Mouse (Mus musculus) kidney, postnatal 36 days (tissue): ENCODE data around the gene Akr1e1.
"Not testable (repeated sequence)": the region's sequence is repeated elsewhere in the genome, so short reads cannot be mapped to it uniquely, and the experiment has no call there.

Experiments used
- DNase-seq, 2 experiments: peaks; one replicate each; pipeline ENCODE4 v3.0.0; 2021 to 2022; ENCODE audit warnings: mixed read lengths in 2 of 2

Gene Akr1e1

DNA sequence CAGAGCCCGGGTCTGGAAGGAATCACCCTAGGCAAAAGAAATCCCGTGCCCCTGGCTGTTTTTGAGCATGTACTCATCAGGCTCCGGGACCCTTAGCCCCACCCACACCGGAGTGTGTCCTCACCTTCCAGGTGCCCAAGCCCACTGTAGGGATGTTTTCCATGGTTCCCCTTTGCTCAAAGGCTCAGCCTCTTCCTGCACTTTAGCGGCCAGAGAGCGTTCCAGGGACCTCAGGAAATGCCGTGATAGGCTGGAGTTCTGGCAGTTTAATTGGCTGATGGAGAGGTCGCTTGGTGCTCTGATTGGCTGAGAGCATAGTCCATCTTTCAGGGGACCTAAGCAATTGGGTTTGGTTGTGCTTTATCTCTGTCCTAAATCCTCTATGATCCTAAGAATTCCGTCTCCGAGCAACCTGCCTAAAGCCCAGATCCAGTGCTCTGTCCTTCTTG, at the start of gene Akr1e1:
Gene Akr1e1, minus strand, starts transcription at position 214 of the 449 bp plus-strand sequence.
- DNase-seq, result peak; percentile 89 to 96

DNA sequence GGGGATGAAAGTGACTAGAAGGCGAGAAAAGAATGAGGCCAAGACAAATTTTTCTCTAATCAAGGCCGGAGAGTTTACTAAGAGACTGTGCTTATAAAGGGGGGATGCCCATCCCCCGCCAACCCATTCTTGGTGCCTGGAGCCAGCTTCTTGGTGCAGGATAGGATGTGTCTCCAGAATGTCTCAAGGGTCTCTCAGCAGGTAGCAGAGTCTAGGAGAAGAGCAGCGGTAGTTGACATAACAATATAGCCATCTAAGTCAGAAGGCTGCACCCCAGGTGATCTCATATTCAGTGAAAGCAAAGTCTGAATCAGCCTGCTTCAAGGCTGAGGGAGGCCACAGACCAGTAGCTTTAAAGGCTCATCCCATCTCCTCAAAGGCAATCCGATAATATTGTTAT, 49.4 kb upstream of the Akr1e1 start:
- no peak for DNase-seq

DNA sequence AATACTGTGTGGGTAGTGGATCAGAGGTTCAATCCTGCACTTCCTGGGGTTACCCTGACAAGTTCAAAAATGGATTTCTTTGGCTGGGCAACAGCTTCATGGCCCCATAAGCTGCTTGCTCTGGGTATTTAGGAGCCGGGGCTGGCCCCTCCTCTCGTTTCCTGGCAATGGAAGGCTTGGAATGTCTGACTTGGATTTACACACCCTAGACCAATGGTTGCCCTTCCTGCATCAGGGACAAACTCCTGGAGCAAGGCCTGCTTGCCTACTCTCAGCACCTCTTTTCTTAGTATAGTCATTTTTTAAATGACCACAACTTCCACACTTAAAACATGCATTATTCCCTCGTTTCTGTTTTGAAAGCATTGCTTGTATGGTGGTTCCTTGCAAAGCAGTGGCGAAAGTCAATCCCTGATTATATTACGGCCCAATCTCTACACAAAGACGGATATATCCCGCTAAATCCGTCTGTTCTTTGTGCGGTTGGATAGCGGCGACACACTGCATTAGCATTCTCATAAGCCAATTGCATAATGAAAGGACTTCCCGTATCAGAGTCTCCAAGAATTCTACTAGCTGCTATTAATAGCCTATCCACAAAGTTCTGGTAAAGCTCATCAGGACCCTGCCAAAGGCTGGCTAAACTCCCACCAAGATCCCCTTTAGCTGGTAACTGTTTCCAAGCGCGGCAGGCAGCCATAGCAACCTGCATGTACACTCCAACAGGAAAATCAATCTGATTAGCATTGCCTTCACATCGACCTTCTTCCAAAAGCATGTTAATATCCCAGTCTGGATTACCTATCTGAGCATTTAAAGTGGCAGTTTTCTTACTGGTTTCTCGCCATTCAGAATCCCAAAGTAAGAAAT, 47.5 kb upstream of the Akr1e1 start:
- no peak for DNase-seq

- no peak for DNase-seq
Observed at GRCm38 (mm10) chr13:4650190-4650589, 41.2 kb upstream of the Akr1e1 start.

GRCm38 (mm10) chr13:4645248-4645647, 36.3 kb upstream of the Akr1e1 start:
- no peak for DNase-seq

DNA sequence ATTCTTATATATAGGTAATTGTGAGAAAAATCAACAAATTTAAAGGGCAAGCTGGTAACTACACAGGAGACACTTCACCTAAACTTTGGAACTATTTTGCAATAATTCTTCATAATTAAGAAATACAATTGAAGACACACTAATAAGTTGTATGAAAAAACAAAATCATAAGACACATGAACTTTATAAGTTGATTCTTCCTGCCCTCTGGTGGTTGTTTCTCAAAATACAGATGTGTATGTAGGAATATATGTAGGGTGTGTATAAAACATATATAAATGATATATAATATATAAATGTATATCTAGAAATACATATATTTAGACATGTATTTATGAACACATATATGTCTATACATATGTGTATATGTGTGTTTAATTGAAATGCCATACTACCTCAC, 1.9 kb upstream of the Akr1e1 start:
- DNase-seq, result peak in 1 of 2 experiments; percentile 28

DNA sequence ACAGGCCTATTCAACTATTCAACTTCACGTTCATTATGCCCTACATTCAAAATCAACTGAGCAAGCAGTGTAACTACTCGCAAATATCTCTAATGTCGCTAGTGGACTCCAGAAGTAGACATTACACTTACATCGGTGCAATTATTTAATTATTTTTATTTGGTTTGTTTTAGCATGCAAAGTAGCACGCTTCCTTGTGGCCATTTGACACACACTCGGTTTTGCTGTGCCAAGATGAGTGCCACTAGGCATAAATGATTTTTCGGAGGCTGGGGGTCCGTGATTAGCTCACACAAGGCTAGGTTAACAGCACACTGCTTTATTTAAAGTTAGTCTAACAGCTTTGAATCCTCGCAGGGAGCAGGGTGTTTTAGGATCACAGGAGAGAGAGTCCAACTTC, 444 bp downstream of the Akr1e1 start:
- peak in 1 of 2 experiments; percentile 6 for DNase-seq

GRCm38 (mm10) chr13:4606821-4607220, 2.2 kb downstream of the Akr1e1 start:
- DNase-seq, result peak; percentile 40 to 71

DNA sequence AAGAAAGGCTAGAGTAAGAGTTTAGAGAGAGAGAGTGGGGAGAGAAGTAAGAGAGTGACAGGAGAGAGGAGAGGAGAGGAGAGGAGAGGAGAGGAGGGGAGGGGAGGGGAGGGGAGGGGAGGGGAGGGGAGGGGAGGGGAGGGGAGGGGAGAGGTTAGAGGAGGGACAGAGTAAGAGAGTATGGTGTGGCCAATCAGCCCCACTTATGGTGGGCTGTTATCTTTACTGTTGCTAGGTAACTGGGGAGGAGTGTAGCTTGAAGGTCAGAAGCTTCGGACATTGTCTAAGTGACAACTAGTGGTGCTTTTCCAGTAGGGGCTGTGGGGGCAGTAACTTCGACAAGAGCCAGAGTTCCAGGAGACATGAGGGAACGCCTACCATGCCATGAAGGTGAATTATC, 5.5 kb downstream of the Akr1e1 start:
- DNase-seq, result not testable (repeated sequence)

GRCm38 (mm10) chr13:4576921-4577320, 32.1 kb downstream of the Akr1e1 start:
- DNase-seq, result peak in 1 of 2 experiments; percentile 11

DNA sequence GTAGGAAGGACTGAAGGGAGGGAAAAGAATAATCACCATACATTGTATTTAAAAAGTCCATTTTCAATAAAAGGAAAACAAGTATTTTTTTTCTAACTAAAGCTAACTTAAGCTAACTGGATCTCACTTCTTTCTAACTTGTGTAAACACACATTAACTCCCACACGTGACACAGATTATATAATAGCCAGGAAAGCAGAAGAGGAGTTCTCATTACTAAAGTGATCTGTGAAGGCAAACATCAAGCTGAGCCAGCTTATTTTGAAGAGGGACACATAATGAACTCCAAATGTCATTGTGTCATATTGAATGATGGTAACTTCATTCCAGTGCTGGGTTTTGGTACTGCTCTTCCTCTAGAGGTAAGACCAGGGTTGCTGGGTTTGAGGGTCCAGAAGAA, 35.1 kb downstream of the Akr1e1 start, which contains the start of gene Akr1c21:
Gene Akr1c21, plus strand, starts transcription at position 205 of the 400 bp plus-strand sequence.
- peak in 1 of 2 experiments; percentile 26 for DNase-seq

DNA sequence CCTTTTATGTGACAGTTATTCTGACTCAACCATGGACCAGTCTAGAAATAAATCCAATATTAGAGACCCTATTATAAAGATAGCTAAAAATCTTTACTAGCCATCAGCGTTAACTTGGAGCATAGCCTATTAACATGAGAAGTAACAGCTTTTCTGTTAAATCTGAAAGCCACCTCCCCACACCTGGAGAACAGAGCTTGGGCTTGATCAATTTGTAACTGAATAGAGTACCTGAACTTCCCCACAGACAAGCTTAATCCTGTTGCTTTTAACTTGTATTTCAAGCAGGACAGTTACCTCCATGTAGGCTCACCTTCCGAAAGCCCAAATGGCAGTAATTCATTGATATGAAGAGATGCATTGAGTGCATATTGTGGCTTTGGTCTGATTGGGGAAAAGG, 43.0 kb downstream of the Akr1e1 start:
- no peak for DNase-seq

DNA sequence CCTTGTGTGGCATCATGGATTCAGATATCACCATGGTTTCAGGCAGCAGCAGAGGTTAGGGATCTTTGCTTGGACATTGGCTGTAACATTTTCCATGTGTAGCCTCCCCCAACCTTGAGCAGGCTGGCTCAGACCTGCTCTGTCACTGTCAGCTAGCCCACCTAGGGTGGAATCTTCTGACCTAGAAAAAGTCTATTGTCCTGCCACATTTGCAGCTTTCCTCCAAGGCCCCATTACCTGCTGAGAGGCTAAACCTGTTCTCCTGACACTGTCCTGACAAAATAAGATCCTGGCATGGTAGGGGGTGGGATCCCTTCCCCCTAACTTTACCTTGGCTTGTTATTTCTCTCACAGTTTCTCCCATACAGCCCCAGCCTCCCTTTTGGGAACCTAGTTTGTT, 48.5 kb downstream of the Akr1e1 start:
- DNase-seq, result no peak

DNA sequence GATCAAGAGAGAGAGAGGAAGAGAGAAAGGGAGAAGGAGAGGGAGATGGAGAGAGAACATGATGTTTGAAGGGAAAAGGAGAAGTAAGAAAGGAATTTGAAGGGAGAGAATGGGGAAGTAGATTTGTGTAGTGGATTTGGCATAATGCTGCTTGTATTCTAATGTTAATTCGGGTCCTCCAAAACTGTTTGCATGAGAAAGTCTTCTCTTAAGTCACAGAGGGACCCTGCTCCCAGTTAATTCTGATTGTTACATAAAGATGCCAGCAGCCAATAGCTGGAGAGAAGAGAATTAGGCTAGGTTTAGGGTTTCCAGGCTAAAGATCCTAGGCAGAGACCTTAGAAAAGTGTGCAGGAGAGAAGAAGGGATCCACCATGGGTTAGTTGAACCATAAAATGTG, 49.8 kb downstream of the Akr1e1 start:
- no peak for DNase-seq
